Mouse (Mus musculus) MEL (cell line): ENCODE measurements around the gene Olfr67. TPM values are rescaled to one million over a fixed set of nuclear protein-coding genes. Genes with fewer than 3 reads are reported as not detected.

Source experiments
- DNase-seq: peaks from one replicate; pipeline ENCODE4 v3.0.0; 2011; ENCODE audit warnings: low read depth, low spot score
- H3K27ac ChIP-seq: 2 replicates; pipeline ENCODE4 v1.5.1; 2012; ENCODE audit warnings: low read depth, mild to moderate bottlenecking, control low read depth, low read length, moderate library complexity; ENCODE audit not compliant: control insufficient read depth
- H3K27me3 ChIP-seq, 2 experiments: fragments of 150-350 bp in 1 of 2; sonication (generic) in 1 of 2; 2 replicates each; pipeline ENCODE4 v1.6.1; 2012; ENCODE audit warnings: low read length in 2 of 2, mild to moderate bottlenecking in 2 of 2, improper control_type of control experiment in 1 of 2, moderate library complexity in 1 of 2; ENCODE audit not compliant: insufficient read depth in 2 of 2, control insufficient read depth in 1 of 2
- H3K36me3 ChIP-seq, 2 experiments: 2 replicates each; pipeline ENCODE4 v1.6.1; 2012 to 2014; ENCODE audit warnings: low read length in 2 of 2, improper control_type of control experiment in 1 of 2, inconsistent platforms in 1 of 2, mild to moderate bottlenecking in 1 of 2; ENCODE audit not compliant: insufficient read depth in 2 of 2, control insufficient read depth in 1 of 2
- H3K4me1 ChIP-seq, 2 experiments: fragments of 150-350 bp in 1 of 2; sonication (generic) in 1 of 2; 2 replicates each; pipeline ENCODE4 v1.6.1; 2012; ENCODE audit warnings: low read length in 2 of 2, improper control_type of control experiment in 1 of 2, mild to moderate bottlenecking in 1 of 2; ENCODE audit not compliant: insufficient read depth in 2 of 2, control insufficient read depth in 1 of 2
- H3K4me3 ChIP-seq, 2 experiments: fragments of 150-350 bp in 1 of 2; sonication (generic) in 1 of 2; 2 replicates each; pipeline ENCODE4 v1.5.1; 2012; ENCODE audit warnings: low read depth in 2 of 2, low read length in 2 of 2, mild to moderate bottlenecking in 2 of 2, moderate library complexity in 2 of 2, control low read depth in 1 of 2, improper control_type of control experiment in 1 of 2; ENCODE audit not compliant: control insufficient read depth in 1 of 2, insufficient read depth in 1 of 2
- H3K79me2 ChIP-seq: 2 replicates; pipeline ENCODE4 v1.6.1; 2012; ENCODE audit warnings: mild to moderate bottlenecking, low read length, moderate library complexity; ENCODE audit not compliant: control insufficient read depth, poor library complexity, insufficient read depth
- H3K9ac ChIP-seq: 2 replicates; pipeline ENCODE4 v1.6.1; 2012; ENCODE audit warnings: low read depth, mild to moderate bottlenecking, control low read depth, low read length, moderate library complexity; ENCODE audit not compliant: control insufficient read depth, poor library complexity, severe bottlenecking
- H3K9me3 ChIP-seq: fragments of 150-350 bp; sonication (generic); replicated peaks from 2 replicates; pipeline ENCODE4 v1.6.1; 2012; ENCODE audit warnings: mild to moderate bottlenecking, low read length, improper control_type of control experiment, moderate library complexity; ENCODE audit not compliant: insufficient read depth
- CHD1 ChIP-seq: IDR thresholded peaks from 2 replicates; pipeline ENCODE4 v1.6.1; 2012; ENCODE audit warnings: low read depth, mild to moderate bottlenecking, inconsistent platforms, low read length, improper control_type of control experiment
- CHD2 ChIP-seq: IDR thresholded peaks from 2 replicates; pipeline ENCODE4 v1.6.1; 2011; ENCODE audit warnings: low read length, improper control_type of control experiment
- CTCF ChIP-seq, 3 experiments: IDR thresholded peaks in 2 of 3; conservative IDR thresholded peaks in 1 of 3; 2 replicates each; pipeline ENCODE4 v1.5.1; 2011 to 2012; ENCODE audit warnings: low read length in 3 of 3, low read depth in 2 of 3, mild to moderate bottlenecking in 2 of 3, improper control_type of control experiment in 1 of 3, inconsistent platforms in 1 of 3, mixed read lengths in 1 of 3, moderate library complexity in 1 of 3; ENCODE audit not compliant: control insufficient read depth in 1 of 3, insufficient read depth in 1 of 3, poor library complexity in 1 of 3, severe bottlenecking in 1 of 3
- ELF1 ChIP-seq: IDR thresholded peaks from 2 replicates; pipeline ENCODE4 v1.6.1; 2014; ENCODE audit warnings: low read depth, mild to moderate bottlenecking, inconsistent platforms, low read length, improper control_type of control experiment, moderate library complexity
- EP300 ChIP-seq, 2 experiments: IDR thresholded peaks; 2 replicates each; pipeline ENCODE4 v1.6.1; 2011; ENCODE audit warnings: improper control_type of control experiment in 2 of 2, low read length in 2 of 2, low read depth in 1 of 2, mild to moderate bottlenecking in 1 of 2
- GABPA ChIP-seq: IDR thresholded peaks from 2 replicates; pipeline ENCODE4 v1.6.1; 2012; ENCODE audit warnings: low read depth, mild to moderate bottlenecking, inconsistent platforms, low read length, improper control_type of control experiment, moderate library complexity
- JUND ChIP-seq: IDR thresholded peaks from 2 replicates; pipeline ENCODE4 v1.6.1; 2011; ENCODE audit warnings: low read depth, mild to moderate bottlenecking, improper control_type of control experiment, low read length
- KAT2A ChIP-seq: conservative IDR thresholded peaks from 2 replicates; pipeline ENCODE4 v1.6.1; 2012; ENCODE audit warnings: low read depth, low read length, improper control_type of control experiment, inconsistent platforms
- MAFK ChIP-seq: IDR thresholded peaks from 2 replicates; pipeline ENCODE4 v1.6.1; 2011; ENCODE audit warnings: low read depth, mild to moderate bottlenecking, low read length, improper control_type of control experiment, borderline replicate concordance
- MAX ChIP-seq: IDR thresholded peaks from 2 replicates; pipeline ENCODE4 v1.6.1; 2011; ENCODE audit warnings: low read length, improper control_type of control experiment
- MXI1 ChIP-seq: IDR thresholded peaks from 2 replicates; pipeline ENCODE4 v1.6.1; 2011; ENCODE audit warnings: mild to moderate bottlenecking, low read depth, low read length, improper control_type of control experiment
- NELFE ChIP-seq: IDR thresholded peaks from 2 replicates; pipeline ENCODE4 v1.6.1; 2011; ENCODE audit warnings: low read depth, low read length, improper control_type of control experiment
- NRF1 ChIP-seq: IDR thresholded peaks from 2 replicates; pipeline ENCODE4 v1.6.1; 2014; ENCODE audit warnings: low read depth, mild to moderate bottlenecking, inconsistent platforms, low read length, improper control_type of control experiment, moderate library complexity; ENCODE audit not compliant: poor library complexity, insufficient read depth, severe bottlenecking
- POLR2A ChIP-seq, 2 experiments: IDR thresholded peaks; 2 replicates each; pipeline ENCODE4 v1.6.1; 2011 to 2012; ENCODE audit warnings: low read length in 2 of 2, mild to moderate bottlenecking in 2 of 2, control low read depth in 1 of 2, improper control_type of control experiment in 1 of 2, low read depth in 1 of 2, moderate library complexity in 1 of 2; ENCODE audit not compliant: control insufficient read depth in 1 of 2, insufficient read depth in 1 of 2, poor library complexity in 1 of 2
- POLR2AphosphoS2 ChIP-seq: IDR thresholded peaks from 2 replicates; pipeline ENCODE4 v1.6.1; 2011; ENCODE audit warnings: low read length, improper control_type of control experiment
- SIN3A ChIP-seq: IDR thresholded peaks from 2 replicates; pipeline ENCODE4 v1.6.1; 2012; ENCODE audit warnings: low read length, improper control_type of control experiment, inconsistent platforms
- TBP ChIP-seq: IDR thresholded peaks from 2 replicates; pipeline ENCODE4 v1.8.0; 2011; ENCODE audit warnings: low read depth, low read length, improper control_type of control experiment
- TCF12 ChIP-seq: IDR thresholded peaks from 2 replicates; pipeline ENCODE4 v1.6.1; 2014; ENCODE audit warnings: low read depth, mild to moderate bottlenecking, inconsistent platforms, low read length, improper control_type of control experiment, moderate library complexity
- UBTF ChIP-seq: IDR thresholded peaks from 2 replicates; pipeline ENCODE4 v1.6.1; 2012; ENCODE audit warnings: low read depth, mild to moderate bottlenecking, inconsistent platforms, low read length, improper control_type of control experiment, moderate library complexity, borderline replicate concordance; ENCODE audit not compliant: insufficient read depth
- ZKSCAN1 ChIP-seq: IDR thresholded peaks from 2 replicates; pipeline ENCODE4 v1.6.1; 2012; ENCODE audit warnings: low read depth, mild to moderate bottlenecking, inconsistent platforms, low read length, improper control_type of control experiment, moderate library complexity
- ZMIZ1 ChIP-seq: IDR thresholded peaks from 2 replicates; pipeline ENCODE4 v1.6.1; 2012; ENCODE audit warnings: low read depth, mild to moderate bottlenecking, inconsistent platforms, low read length, improper control_type of control experiment, moderate library complexity
- ZNF384 ChIP-seq: IDR thresholded peaks from 2 replicates; pipeline ENCODE4 v1.6.1; 2012; ENCODE audit warnings: low read depth, mild to moderate bottlenecking, inconsistent platforms, low read length, improper control_type of control experiment
- polyA plus RNA-seq, 2 experiments: library from polyadenylated mRNA; stranded (reverse) in 1 of 2; unstranded in 1 of 2; fragments of >175 nt in 1 of 2; fragments of >200 nt in 1 of 2; gene quantifications; 2 replicates each; pipeline versions ENCODE4 v1.2.1 to v1.2.4; 2012; ENCODE audit warnings: low replicate concordance in 2 of 2, low read depth in 1 of 2; ENCODE audit not compliant: insufficient read length in 2 of 2, insufficient read depth in 1 of 2, missing spikeins in 1 of 2
- total RNA-seq: library from RNA; depleted of rRNA; stranded (reverse); fragments of 300-350 nt; gene quantifications from 2 replicates; pipeline ENCODE4 v1.2.3, GENCODE M21; 2012

Olfr67 gene
- total and polyA plus RNA-seq, 3 experiments = not detected

GRCm38 (mm10) chr7:103811223-103811845, 19.7 kb upstream of the Olfr67 start (continued):
- peak; percentile 94 to 97 for TF ChIP-seq EP300 (IDR thresholded peaks at IDR 0.05; ENCODE audit: low read depth in 1 of 2, low read length in 2 of 2)
- 0 out of 2 replicates have a peak, but pooled peaks have one; percentile 27 for TF ChIP-seq MXI1
- TF ChIP-seq POLR2AphosphoS2 = no peak

- Histone ChIP-seq H3K9ac (peak overlapping the region; percentile 55), H3K4me1 (peaks cover 23 to 26% of the 10 kb centered on the region in 2 experiments), H3K79me2 (no peaks in the 10 kb centered on the region), H3K27me3 (no peaks in the 10 kb centered on the region), H3K4me3 (no peak overlapping the region), H3K27ac (peak overlapping the region; percentile 97), H3K9me3 (no peaks in the 10 kb centered on the region), H3K36me3 (peaks cover 0 to 31% of the 10 kb centered on the region in 2 experiments; a peak in 2 of 4 replicates)
- no peak for TF ChIP-seq SIN3A
- TF ChIP-seq NRF1 = no peak
- TF ChIP-seq POLR2AphosphoS2 = no peak
- TF ChIP-seq CTCF (IDR thresholded peaks at IDR 0.05 in 2 of 3, conservative IDR thresholded peaks at IDR 0.05 in 1 of 3; ENCODE audit: control insufficient read depth in 1 of 3, insufficient read depth in 1 of 3, low read depth in 2 of 3, low read length in 3 of 3, poor library complexity in 1 of 3, severe bottlenecking in 1 of 3) = no peak
- no peak for TF ChIP-seq JUND
- no peak for TF ChIP-seq ZMIZ1
- no peak for TF ChIP-seq ZKSCAN1
- no peak for TF ChIP-seq NELFE
- no peak for TF ChIP-seq UBTF
- no peak; the same call in 1 of the 2 replicates for TF ChIP-seq CHD1
- TF ChIP-seq POLR2A (IDR thresholded peaks at IDR 0.05; ENCODE audit: control insufficient read depth in 1 of 2, insufficient read depth in 1 of 2, low read depth in 1 of 2, low read length in 2 of 2, poor library complexity in 1 of 2) = no peak
- TF ChIP-seq GABPA = no peak
- no peak for TF ChIP-seq CHD2
- TF ChIP-seq ELF1 = no peak
- no peak for TF ChIP-seq TBP
- no peak for TF ChIP-seq ZNF384
- TF ChIP-seq TCF12 = no peak
- TF ChIP-seq MAFK = no peak
- no peak for TF ChIP-seq MAX
- no peak for TF ChIP-seq KAT2A
- DNase-seq = peak; percentile 44
These were observed 19.1 kb upstream of the Olfr67 start for GRCm38 (mm10) chr7:103810746-103811145.
